Mouse (Mus musculus) myocyte (in vitro differentiated cells): ENCODE data around the gene Mipol1. TPM values are rescaled to one million over a fixed set of nuclear protein-coding genes. Genes with fewer than 3 reads are reported as not detected.

Source experiments
- H3K27me3 ChIP-seq: one replicate; pipeline ENCODE4 v1.6.1; 2011; ENCODE audit not compliant: control insufficient read depth, insufficient read depth, insufficient read length
- H3K36me3 ChIP-seq: one replicate; pipeline ENCODE4 v1.6.1; 2011; ENCODE audit not compliant: control insufficient read depth, insufficient read depth
- H3K4me2 ChIP-seq: one replicate; pipeline ENCODE4 v1.6.1; 2011; ENCODE audit warnings: low read depth, control low read depth
- H3K4me3 ChIP-seq: one replicate; pipeline ENCODE4 v1.5.1; 2011; ENCODE audit warnings: mild to moderate bottlenecking, control low read depth, moderate library complexity
- H3K79me2 ChIP-seq: one replicate; pipeline ENCODE4 v1.6.1; 2011; ENCODE audit not compliant: control insufficient read depth, insufficient read depth
- H3ac ChIP-seq: one replicate; pipeline ENCODE4 v1.6.1; 2011; ENCODE audit not compliant: control insufficient read depth, insufficient read length
- CEBPB ChIP-seq: IDR thresholded peaks from 2 replicates; pipeline ENCODE4 v1.6.1; 2011; ENCODE audit warnings: mild to moderate bottlenecking, moderate library complexity; ENCODE audit not compliant: poor library complexity, insufficient read depth, severe bottlenecking
- E2F4 ChIP-seq: IDR thresholded peaks from one replicate; pipeline ENCODE4 v1.6.1; 2011; ENCODE audit warnings: mild to moderate bottlenecking, control low read depth, moderate library complexity; ENCODE audit not compliant: insufficient read depth
- MAX ChIP-seq: IDR thresholded peaks from one replicate; pipeline ENCODE4 v1.6.1; 2011; ENCODE audit warnings: low read depth, mild to moderate bottlenecking, control low read depth
- MYOD1 ChIP-seq, 3 experiments: IDR thresholded peaks; one replicate each; pipeline ENCODE4 v1.6.1; 2011; ENCODE audit warnings: control low read depth in 2 of 3, low read depth in 2 of 3, mild to moderate bottlenecking in 2 of 3, moderate library complexity in 1 of 3; ENCODE audit not compliant: insufficient read length in 2 of 3, control insufficient read depth in 1 of 3
- MYOG ChIP-seq, 3 experiments: IDR thresholded peaks; one replicate each; pipeline ENCODE4 v1.6.1; 2011; ENCODE audit warnings: control low read depth in 2 of 3, low read depth in 2 of 3, mild to moderate bottlenecking in 2 of 3; ENCODE audit not compliant: insufficient read length in 2 of 3, control insufficient read depth in 1 of 3, insufficient read depth in 1 of 3
- POLR2A ChIP-seq: IDR thresholded peaks from one replicate; pipeline ENCODE4 v1.6.1; 2011; ENCODE audit warnings: low read depth, mild to moderate bottlenecking, control low read depth, moderate library complexity; ENCODE audit not compliant: insufficient read length
- POLR2AphosphoS2 ChIP-seq: IDR thresholded peaks from one replicate; pipeline ENCODE4 v1.6.1; 2011; ENCODE audit warnings: low read depth, control low read depth; ENCODE audit not compliant: insufficient read length
- REST ChIP-seq: IDR thresholded peaks from one replicate; pipeline ENCODE4 v1.6.1; 2011; ENCODE audit warnings: mild to moderate bottlenecking, control low read depth, moderate library complexity; ENCODE audit not compliant: insufficient read depth, insufficient read length
- SRF ChIP-seq: IDR thresholded peaks from one replicate; pipeline ENCODE4 v1.6.1; 2011; ENCODE audit warnings: low read depth; ENCODE audit not compliant: control insufficient read depth, insufficient read length
- TCF12 ChIP-seq: IDR thresholded peaks from one replicate; pipeline ENCODE4 v1.6.1; 2011; ENCODE audit warnings: mild to moderate bottlenecking, control low read depth; ENCODE audit not compliant: poor library complexity, insufficient read depth, severe bottlenecking
- TCF3 ChIP-seq: IDR thresholded peaks from one replicate; pipeline ENCODE4 v1.6.1; 2011; ENCODE audit warnings: low read depth, control low read depth; ENCODE audit not compliant: insufficient read length
- USF1 ChIP-seq: IDR thresholded peaks from one replicate; pipeline ENCODE4 v1.6.1; 2011; ENCODE audit warnings: low read depth, mild to moderate bottlenecking, control low read depth, moderate library complexity
- polyA plus RNA-seq: library from polyadenylated mRNA; unstranded; fragments of >200 nt; fragmentation: generic; extraction: Trizol; gene quantifications from one replicate; pipeline ENCODE4 v1.2.1, GENCODE M21; 2012; ENCODE audit warnings: missing spikeins

Gene Mipol1
- polyA plus RNA-seq, 1 experiment = 1.6 TPM

DNA sequence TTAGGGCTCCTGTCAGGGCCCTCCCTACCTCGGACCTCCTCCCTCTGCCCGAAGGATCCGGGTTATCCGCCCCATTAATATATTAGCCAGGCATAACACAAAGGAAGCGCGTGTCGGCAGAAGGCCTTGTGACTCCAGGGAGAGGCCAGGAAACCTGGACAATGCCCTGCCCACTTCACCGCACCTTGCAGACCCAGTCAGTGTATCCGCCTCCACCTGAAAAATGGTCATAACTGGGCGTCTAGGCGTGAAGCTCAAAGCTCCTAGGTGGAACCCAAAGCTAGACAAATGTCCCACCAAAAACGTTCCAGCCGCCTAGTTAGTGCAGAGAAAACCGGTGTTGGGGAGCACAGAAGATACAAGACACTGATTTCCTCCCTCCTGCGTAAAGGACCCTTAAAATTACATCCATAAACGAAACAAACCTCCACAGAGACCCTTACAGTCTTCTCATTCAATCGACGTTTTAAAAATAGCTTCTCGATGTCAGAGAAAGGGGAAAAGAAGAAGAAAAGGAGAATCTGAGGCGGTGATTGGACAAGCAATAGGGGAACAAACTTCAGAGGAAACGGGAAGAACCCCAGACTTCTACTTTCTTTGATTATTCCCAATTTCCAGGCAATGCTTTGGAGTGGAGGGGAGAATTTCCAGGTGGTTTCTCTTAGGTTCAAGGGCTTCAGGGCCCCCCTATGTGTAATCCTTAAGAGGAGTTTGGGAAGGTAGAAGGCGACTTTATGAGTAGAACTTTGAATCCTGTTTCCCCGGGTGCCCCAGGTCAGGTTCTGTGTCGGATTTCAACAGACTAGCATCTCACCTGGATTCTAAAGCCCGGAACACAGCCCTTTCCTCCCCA lies 306.1 kb downstream of the Mipol1 start:
- H3ac ChIP-seq = no peak overlapping the region
- peaks cover 10% of the 10 kb centered on the region for H3K27me3 ChIP-seq
- no peak overlapping the region for H3K4me2 ChIP-seq
- no peaks in the 10 kb centered on the region for H3K36me3 ChIP-seq
- H3K79me2 ChIP-seq = no peaks in the 10 kb centered on the region
- TF ChIP-seq SRF (no peak), MYOG (IDR thresholded peaks at IDR 0.05; ENCODE audit: control insufficient read depth in 1 of 3, insufficient read depth in 1 of 3, insufficient read length in 2 of 3, low read depth in 2 of 3) (no peak), POLR2A (no peak), MAX (no peak), REST (no peak), CEBPB (no peak), USF1 (no peak), MYOD1 (IDR thresholded peaks at IDR 0.05; ENCODE audit: control insufficient read depth in 1 of 3, insufficient read length in 2 of 3, low read depth in 2 of 3) (no peak), TCF3 (no peak), E2F4 (no peak), TCF12 (no peak), POLR2AphosphoS2 (no peak)
- H3K4me3 ChIP-seq = no peak overlapping the region

DNA sequence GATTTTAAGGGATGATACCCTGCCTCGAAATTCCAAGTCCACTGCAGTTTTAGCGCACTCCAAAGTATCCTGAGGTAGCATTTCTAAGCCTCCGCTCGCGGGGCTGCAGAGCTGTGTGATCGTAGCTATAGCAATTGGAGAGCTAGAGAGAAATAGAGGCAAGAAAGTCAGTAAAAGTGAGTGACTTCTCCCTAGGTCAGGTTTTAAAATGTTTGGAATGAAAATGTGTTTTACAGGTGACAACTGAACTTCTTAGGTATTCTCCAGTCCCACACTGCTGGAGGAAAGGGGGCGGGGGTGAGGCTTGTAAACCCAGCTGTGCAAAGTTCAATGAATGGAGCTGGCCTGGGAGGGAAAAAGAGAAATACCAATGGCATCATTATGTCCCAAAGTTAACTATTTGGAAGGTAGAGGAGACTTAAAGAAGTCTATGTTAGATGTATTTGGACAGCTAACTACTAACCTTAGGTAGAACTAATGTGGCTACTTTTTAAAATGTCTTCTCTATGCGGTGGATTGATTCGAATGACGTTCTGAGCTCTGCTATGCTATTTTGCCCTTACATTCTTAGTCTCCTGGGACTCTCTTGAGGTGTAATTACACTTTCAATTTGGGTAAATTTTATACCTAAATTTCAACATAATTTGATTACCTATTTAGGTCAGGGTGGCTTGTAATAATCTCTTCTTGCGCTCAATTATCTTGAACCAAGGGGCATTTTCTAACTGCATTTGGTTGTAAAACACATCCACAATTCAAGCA lies 306.9 kb downstream of the Mipol1 start:
- H3ac ChIP-seq = no peak overlapping the region
- H3K27me3 ChIP-seq = peaks cover 10% of the 10 kb centered on the region
- H3K4me2 ChIP-seq = no peak overlapping the region
- TF ChIP-seq MYOG (IDR thresholded peaks at IDR 0.05; ENCODE audit: control insufficient read depth in 1 of 3, insufficient read depth in 1 of 3, insufficient read length in 2 of 3, low read depth in 2 of 3) (no peak), USF1 (no peak), MYOD1 (IDR thresholded peaks at IDR 0.05; ENCODE audit: control insufficient read depth in 1 of 3, insufficient read length in 2 of 3, low read depth in 2 of 3) (no peak), SRF (no peak)
- H3K79me2 ChIP-seq = no peaks in the 10 kb centered on the region
- no peak overlapping the region for H3K4me3 ChIP-seq
- no peaks in the 10 kb centered on the region for H3K36me3 ChIP-seq

GRCm38 (mm10) chr12:57537791-57538587 lies 307.8 kb downstream of the Mipol1 start:
- Histone ChIP-seq H3K27me3 (peaks cover 10% of the 10 kb centered on the region), H3K79me2 (no peaks in the 10 kb centered on the region), H3K4me2 (no peak overlapping the region), H3K36me3 (no peaks in the 10 kb centered on the region), H3K4me3 (no peak overlapping the region), H3ac (no peak overlapping the region)
- TF ChIP-seq E2F4 = no peak
- no peak for TF ChIP-seq MAX
- TF ChIP-seq MYOD1 (IDR thresholded peaks at IDR 0.05; ENCODE audit: control insufficient read depth in 1 of 3, insufficient read length in 2 of 3, low read depth in 2 of 3) = no peak
- no peak for TF ChIP-seq TCF3
- no peak for TF ChIP-seq POLR2AphosphoS2
- TF ChIP-seq MYOG (IDR thresholded peaks at IDR 0.05; ENCODE audit: control insufficient read depth in 1 of 3, insufficient read depth in 1 of 3, insufficient read length in 2 of 3, low read depth in 2 of 3) = no peak
- no peak for TF ChIP-seq REST
- TF ChIP-seq CEBPB = no peak
- TF ChIP-seq USF1 = no peak
- TF ChIP-seq TCF12 = no peak
- no peak for TF ChIP-seq POLR2A
- TF ChIP-seq SRF = no peak

DNA sequence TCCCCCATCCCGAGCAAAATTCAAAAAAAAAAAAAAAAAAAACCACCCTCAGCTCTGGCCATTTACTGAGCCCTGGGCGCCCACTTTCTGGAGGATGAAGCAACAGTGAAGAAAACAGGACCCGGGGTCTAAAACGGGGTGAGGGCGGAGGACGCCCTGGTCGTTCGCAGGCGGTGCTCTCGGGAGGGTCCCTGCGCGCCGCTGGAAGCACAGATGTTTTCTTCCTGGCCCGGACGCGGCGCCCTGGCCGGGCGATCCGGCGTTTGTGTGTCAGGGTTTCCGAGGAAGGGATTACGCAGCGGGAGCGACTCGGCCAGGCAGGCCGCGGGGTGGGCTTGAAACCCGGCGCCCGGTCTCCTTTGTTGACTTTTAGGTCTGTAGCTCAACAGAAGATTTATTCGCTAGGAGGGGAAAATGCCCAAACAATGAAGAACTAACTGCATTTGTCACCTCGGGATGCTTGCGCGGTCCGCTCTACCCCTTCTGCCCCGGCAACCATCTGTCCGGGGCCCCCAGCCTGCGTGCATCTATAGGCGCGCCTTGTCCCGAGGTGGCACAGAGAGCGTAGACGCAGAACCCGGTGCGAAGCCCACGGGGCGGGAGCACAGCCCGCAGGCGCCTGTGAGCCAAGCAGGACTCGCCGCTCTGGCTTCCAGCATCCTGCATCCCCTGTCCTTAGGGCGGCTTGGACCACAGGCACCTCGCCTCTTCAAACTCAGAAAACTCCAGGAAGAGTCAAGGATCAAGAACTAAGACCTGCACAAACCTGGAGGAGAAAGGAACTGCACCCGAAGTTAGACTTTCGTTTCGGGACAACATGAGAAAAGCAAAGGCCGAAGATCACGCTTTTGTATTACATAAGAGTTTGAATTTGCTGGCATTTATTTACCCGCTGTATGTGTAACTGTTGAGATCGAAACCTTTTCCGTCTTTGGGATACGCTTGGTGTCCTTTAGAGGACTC lies 308.6 kb downstream of the Mipol1 start:
- no peak overlapping the region for H3ac ChIP-seq
- no peak overlapping the region for H3K4me2 ChIP-seq
- no peaks in the 10 kb centered on the region for H3K36me3 ChIP-seq
- no peaks in the 10 kb centered on the region for H3K79me2 ChIP-seq
- H3K27me3 ChIP-seq = peaks cover 10% of the 10 kb centered on the region
- TF ChIP-seq REST (no peak), CEBPB (no peak), MAX (no peak), TCF3 (no peak), SRF (no peak), TCF12 (no peak), POLR2AphosphoS2 (no peak), USF1 (no peak)
- H3K4me3 ChIP-seq = no peak overlapping the region
